Mouse (Mus musculus): Measurements from ENCODE around the gene Gm10097. TPM values are rescaled to one million over a fixed set of nuclear protein-coding genes. Genes with fewer than 3 reads are reported as not detected.

Gm10097 gene
- polyA plus RNA-seq, 1 experiment from 2014 or later = 0.19 TPM

DNA sequence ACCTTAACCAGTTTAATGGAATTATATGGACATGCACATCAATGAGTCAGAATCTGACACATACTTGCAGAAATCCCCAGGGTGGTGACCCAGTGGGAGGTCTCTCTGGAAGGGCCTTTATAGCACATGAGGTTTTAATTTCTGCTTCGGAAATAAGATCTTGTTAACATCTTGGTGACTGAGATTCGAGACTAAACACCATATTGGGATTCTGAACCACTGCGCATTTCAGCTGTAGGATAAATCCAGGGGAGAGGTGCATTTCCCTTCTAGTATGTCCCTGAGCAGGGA lies 1.9 kb downstream of the Gm10097 start:
- Histone ChIP-seq H3K4me2 (ENCODE audit: low read length) (no peak overlapping the region), H3K27me3 (ENCODE audit: control insufficient read depth, insufficient read depth, low read depth, low read length) (no peaks in the 10 kb centered on the region), H3K27ac (ENCODE audit: low read length) (no peak overlapping the region), H3K4me1 (ENCODE audit: control insufficient read depth, insufficient read depth, low read length) (no peaks in the 10 kb centered on the region), H3K9me3 (replicated peaks; ENCODE audit: control insufficient read depth, low read length, poor library complexity, severe bottlenecking) (no peaks in the 10 kb centered on the region), H3K9ac (ENCODE audit: low read depth, low read length) (no peak overlapping the region), H3K4me3 (ENCODE audit: low read depth, low read length) (no peak overlapping the region), H3K36me3 (ENCODE audit: control insufficient read depth, insufficient read depth, low read length) (peaks cover 12% of the 10 kb centered on the region)
- ATAC-seq = no peak
- WGBS = 87% methylated on average over 3 of the region's 3 CpGs

DNA sequence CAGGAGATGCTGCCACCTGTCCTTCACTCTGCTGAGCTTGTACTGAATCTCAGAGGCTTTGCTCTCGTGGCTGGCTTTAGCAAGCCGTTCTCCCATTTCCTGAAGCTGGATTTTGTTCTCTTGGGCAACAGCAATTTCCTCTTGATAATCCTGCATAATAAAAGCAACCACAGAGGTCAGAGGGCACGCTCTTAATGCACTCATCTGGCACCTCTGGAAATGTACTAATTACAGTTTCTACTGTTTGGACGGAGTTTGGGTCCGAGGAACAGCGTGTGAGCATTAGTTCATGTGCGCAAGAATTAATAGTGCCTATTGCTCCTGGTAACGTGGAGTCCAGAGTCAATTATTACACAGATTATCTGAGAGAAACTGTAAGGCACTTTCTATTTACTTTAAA lies 3.1 kb downstream of the Gm10097 start:
- peaks cover 12% of the 10 kb centered on the region for H3K36me3 ChIP-seq (ENCODE audit: control insufficient read depth, insufficient read depth, low read length)
- H3K9ac ChIP-seq (ENCODE audit: low read depth, low read length) = no peak overlapping the region
- H3K27me3 ChIP-seq (ENCODE audit: control insufficient read depth, insufficient read depth, low read depth, low read length) = no peaks in the 10 kb centered on the region
- no peak for ATAC-seq
- H3K4me2 ChIP-seq (ENCODE audit: low read length) = no peak overlapping the region
- H3K4me1 ChIP-seq (ENCODE audit: control insufficient read depth, insufficient read depth, low read length) = no peaks in the 10 kb centered on the region
- 82% methylated on average over 8 of the region's 8 CpGs for WGBS
- H3K9me3 ChIP-seq (replicated peaks; ENCODE audit: control insufficient read depth, low read length, poor library complexity, severe bottlenecking) = no peaks in the 10 kb centered on the region
- no peak overlapping the region for H3K4me3 ChIP-seq (ENCODE audit: low read depth, low read length)
- no peak overlapping the region for H3K27ac ChIP-seq (ENCODE audit: low read length)

DNA sequence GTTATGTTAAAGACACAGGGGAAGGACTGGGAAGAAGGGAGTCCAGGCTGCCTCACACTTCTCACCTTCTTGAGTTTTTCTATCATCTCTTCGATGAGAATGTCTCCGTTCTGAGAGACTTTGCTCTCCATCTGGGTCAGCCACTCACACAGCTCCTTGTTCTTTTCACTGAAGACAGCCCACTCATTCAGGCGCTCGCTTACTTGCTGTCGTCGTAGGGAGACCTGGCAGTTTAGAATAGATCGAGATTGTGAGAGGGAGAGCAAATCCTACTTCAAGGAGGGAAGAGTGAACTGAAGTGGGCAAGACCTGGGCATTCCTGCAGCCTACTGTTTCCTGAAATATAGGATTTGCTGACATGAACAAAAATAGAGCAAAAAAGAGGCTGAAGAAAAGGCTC lies 6.7 kb downstream of the Gm10097 start:
- Histone ChIP-seq H3K36me3 (ENCODE audit: control insufficient read depth, insufficient read depth, low read length) (peaks cover 9% of the 10 kb centered on the region), H3K27me3 (ENCODE audit: control insufficient read depth, insufficient read depth, low read depth, low read length) (no peaks in the 10 kb centered on the region), H3K9me3 (replicated peaks; ENCODE audit: control insufficient read depth, low read length, poor library complexity, severe bottlenecking) (no peaks in the 10 kb centered on the region), H3K9ac (ENCODE audit: low read depth, low read length) (no peak overlapping the region), H3K4me1 (ENCODE audit: control insufficient read depth, insufficient read depth, low read length) (no peaks in the 10 kb centered on the region), H3K4me3 (ENCODE audit: low read depth, low read length) (no peak overlapping the region), H3K4me2 (ENCODE audit: low read length) (no peak overlapping the region), H3K27ac (ENCODE audit: low read length) (no peak overlapping the region)
- WGBS = 94% methylated on average over 7 of the region's 7 CpGs
- no peak for ATAC-seq

DNA sequence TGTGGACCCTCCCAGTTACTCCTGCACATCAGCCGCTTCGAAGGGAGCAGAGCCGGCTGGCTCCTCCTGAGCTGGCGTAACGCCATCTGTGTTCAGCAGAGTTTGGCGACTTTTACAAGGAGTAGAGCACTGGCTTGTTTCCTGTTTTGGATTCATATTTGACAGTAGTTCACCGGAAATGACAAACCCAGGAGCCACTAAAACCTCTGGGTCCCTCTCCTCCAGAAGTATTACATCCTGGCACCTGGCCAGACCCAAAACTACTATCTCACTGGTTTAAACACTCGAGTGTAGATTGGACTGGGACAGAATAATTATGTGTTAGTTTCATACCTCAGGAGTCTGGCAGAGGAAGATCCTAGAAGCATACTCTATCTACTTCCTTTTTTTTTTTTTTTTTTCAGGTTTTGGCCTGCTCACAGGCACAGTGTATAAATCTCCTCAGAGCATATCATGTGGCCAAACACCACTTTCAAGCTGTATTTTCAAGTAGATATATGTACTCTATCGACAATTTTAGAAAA lies 11.0 kb downstream of the Gm10097 start:
- Histone ChIP-seq H3K4me3 (ENCODE audit: low read depth, low read length) (no peak overlapping the region), H3K27ac (ENCODE audit: low read length) (no peak overlapping the region), H3K36me3 (ENCODE audit: control insufficient read depth, insufficient read depth, low read length) (peaks cover 3% of the 10 kb centered on the region; the same call in 1 of the 2 replicates), H3K4me1 (ENCODE audit: control insufficient read depth, insufficient read depth, low read length) (no peaks in the 10 kb centered on the region), H3K27me3 (ENCODE audit: control insufficient read depth, insufficient read depth, low read depth, low read length) (no peaks in the 10 kb centered on the region), H3K9me3 (replicated peaks; ENCODE audit: control insufficient read depth, low read length, poor library complexity, severe bottlenecking) (no peaks in the 10 kb centered on the region), H3K9ac (ENCODE audit: low read depth, low read length) (no peak overlapping the region), H3K4me2 (ENCODE audit: low read length) (no peak overlapping the region)
- 75% methylated on average over 9 of the region's 9 CpGs for WGBS
- no peak for ATAC-seq

DNA sequence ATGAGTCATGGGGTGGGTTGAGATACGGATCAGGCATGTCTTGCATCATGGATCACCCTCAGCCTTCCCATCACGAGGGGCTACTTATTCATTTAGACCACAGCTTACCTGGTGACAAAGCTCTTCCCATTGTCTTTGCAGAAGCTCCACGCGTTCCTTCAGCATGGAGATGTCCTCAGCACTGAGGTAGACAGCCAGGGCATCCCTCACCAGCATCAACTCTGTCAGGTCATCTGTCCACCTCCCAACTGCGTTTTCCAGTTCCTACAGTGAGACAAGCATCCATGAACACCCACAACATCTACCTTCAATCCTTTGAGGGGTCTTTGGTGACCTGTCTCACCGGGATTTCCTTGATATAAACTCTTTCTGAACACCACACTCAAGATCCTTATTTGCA lies 14.7 kb downstream of the Gm10097 start:
- Histone ChIP-seq H3K27me3 (ENCODE audit: control insufficient read depth, insufficient read depth, low read depth, low read length) (no peaks in the 10 kb centered on the region), H3K9ac (ENCODE audit: low read depth, low read length) (no peak overlapping the region), H3K4me3 (ENCODE audit: low read depth, low read length) (no peak overlapping the region), H3K4me2 (ENCODE audit: low read length) (no peak overlapping the region), H3K4me1 (ENCODE audit: control insufficient read depth, insufficient read depth, low read length) (no peaks in the 10 kb centered on the region), H3K36me3 (ENCODE audit: control insufficient read depth, insufficient read depth, low read length) (peaks cover 2% of the 10 kb centered on the region; the same call in 1 of the 2 replicates), H3K9me3 (replicated peaks; ENCODE audit: control insufficient read depth, low read length, poor library complexity, severe bottlenecking) (no peaks in the 10 kb centered on the region), H3K27ac (ENCODE audit: low read length) (no peak overlapping the region)
- no peak for ATAC-seq
- WGBS = 79% methylated on average over 6 of the region's 6 CpGs

DNA sequence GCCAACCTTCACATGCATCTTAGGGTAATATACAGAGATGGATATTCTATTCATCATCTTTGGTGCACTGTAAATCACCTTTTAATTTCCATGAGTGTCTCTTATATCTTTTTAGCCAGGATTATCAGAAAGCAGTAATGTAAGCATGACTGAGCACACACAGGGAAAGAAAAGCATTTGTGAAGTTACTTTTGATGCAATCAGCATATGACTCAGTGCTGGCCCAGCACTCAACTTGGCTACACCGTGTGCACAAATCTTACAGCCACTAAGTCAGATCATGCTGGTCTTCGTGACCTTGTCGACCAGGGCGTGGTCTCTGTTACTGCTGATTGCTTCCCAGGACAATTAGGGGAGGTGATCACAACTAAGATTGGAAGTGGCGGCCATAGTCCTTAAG lies 16.8 kb downstream of the Gm10097 start:
- no peak overlapping the region for H3K27ac ChIP-seq (ENCODE audit: low read length)
- no peaks in the 10 kb centered on the region for H3K27me3 ChIP-seq (ENCODE audit: control insufficient read depth, insufficient read depth, low read depth, low read length)
- peaks cover 2% of the 10 kb centered on the region; the same call in 1 of the 2 replicates for H3K36me3 ChIP-seq (ENCODE audit: control insufficient read depth, insufficient read depth, low read length)
- no peak overlapping the region for H3K9ac ChIP-seq (ENCODE audit: low read depth, low read length)
- H3K4me1 ChIP-seq (ENCODE audit: control insufficient read depth, insufficient read depth, low read length) = no peaks in the 10 kb centered on the region
- no peaks in the 10 kb centered on the region for H3K9me3 ChIP-seq (replicated peaks; ENCODE audit: control insufficient read depth, low read length, poor library complexity, severe bottlenecking)
- 87% methylated on average over 5 of the region's 5 CpGs for WGBS
- ATAC-seq = no peak
- H3K4me3 ChIP-seq (ENCODE audit: low read depth, low read length) = no peak overlapping the region
- no peak overlapping the region for H3K4me2 ChIP-seq (ENCODE audit: low read length)

DNA sequence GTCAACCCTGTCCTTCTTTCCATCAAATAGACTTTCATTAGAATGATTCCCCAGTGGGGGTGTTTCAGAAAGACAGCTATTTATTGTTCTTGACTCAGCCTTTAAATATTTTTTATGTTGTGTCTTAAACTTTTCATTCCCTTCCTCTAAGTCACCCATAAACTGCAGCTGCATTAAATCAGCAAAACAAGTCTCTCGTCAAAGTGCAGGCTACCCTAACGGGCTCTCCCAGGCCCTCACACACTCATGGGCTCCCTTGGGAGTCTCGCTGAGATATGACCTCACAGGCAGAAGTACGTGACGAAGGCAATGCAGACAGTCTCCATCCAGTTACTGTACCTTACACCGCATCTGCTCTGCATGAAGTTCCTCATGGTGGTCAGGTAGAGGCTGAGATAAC lies 17.3 kb downstream of the Gm10097 start:
- Histone ChIP-seq H3K36me3 (ENCODE audit: control insufficient read depth, insufficient read depth, low read length) (peaks cover 2% of the 10 kb centered on the region; the same call in 1 of the 2 replicates), H3K27me3 (ENCODE audit: control insufficient read depth, insufficient read depth, low read depth, low read length) (no peaks in the 10 kb centered on the region), H3K27ac (ENCODE audit: low read length) (no peak overlapping the region), H3K4me2 (ENCODE audit: low read length) (no peak overlapping the region), H3K9ac (ENCODE audit: low read depth, low read length) (no peak overlapping the region), H3K4me1 (ENCODE audit: control insufficient read depth, insufficient read depth, low read length) (no peaks in the 10 kb centered on the region), H3K9me3 (replicated peaks; ENCODE audit: control insufficient read depth, low read length, poor library complexity, severe bottlenecking) (no peaks in the 10 kb centered on the region), H3K4me3 (ENCODE audit: low read depth, low read length) (no peak overlapping the region)
- WGBS = 88% methylated on average over 6 of the region's 6 CpGs
- no peak for ATAC-seq

DNA sequence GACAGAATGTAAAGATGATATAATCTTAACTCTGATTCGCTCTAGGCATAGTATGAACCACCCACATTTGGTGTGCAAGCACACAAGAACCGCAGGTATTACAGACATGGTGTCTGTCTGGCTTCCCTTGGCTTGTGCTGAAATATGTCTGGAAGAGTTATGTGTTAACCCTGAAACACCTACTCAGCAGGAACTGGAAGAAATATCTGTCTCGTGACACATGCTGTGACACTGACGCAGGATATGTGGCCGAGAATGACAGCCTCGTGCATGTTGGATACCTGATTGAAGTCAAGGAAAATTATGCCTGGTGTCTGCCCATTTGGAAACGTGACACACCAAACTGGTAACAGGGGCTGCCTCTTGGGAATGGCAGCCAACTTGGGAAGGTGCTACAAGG lies 18.3 kb downstream of the Gm10097 start:
- Histone ChIP-seq H3K4me3 (ENCODE audit: low read depth, low read length) (no peak overlapping the region), H3K9ac (ENCODE audit: low read depth, low read length) (no peak overlapping the region), H3K9me3 (replicated peaks; ENCODE audit: control insufficient read depth, low read length, poor library complexity, severe bottlenecking) (no peaks in the 10 kb centered on the region), H3K27ac (ENCODE audit: low read length) (no peak overlapping the region), H3K4me2 (ENCODE audit: low read length) (no peak overlapping the region), H3K36me3 (ENCODE audit: control insufficient read depth, insufficient read depth, low read length) (peaks cover 2% of the 10 kb centered on the region; the same call in 1 of the 2 replicates), H3K4me1 (ENCODE audit: control insufficient read depth, insufficient read depth, low read length) (no peaks in the 10 kb centered on the region), H3K27me3 (ENCODE audit: control insufficient read depth, insufficient read depth, low read depth, low read length) (no peaks in the 10 kb centered on the region)
- ATAC-seq = no peak
- WGBS = 87% methylated on average over 7 of the region's 7 CpGs

DNA sequence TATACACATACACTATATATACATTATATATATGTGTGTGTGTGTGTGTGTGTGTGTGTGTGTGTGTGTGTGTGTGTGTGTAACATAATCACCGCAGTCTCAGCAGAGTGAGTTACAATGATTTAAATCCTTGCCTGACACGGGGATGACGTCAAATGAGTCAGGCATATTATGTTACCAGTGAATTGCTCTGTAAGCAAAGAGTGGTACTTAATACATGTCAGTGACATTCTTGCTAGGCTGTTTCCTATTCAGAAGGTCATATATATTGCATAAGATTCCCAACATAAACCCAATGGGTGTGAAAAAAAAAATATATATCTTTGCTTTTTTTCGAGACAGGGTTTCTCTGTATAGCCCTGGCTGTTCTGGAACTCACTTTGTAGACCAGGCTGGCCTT lies 20.1 kb downstream of the Gm10097 start:
- Histone ChIP-seq H3K36me3 (ENCODE audit: control insufficient read depth, insufficient read depth, low read length) (peaks cover 2% of the 10 kb centered on the region; the same call in 1 of the 2 replicates), H3K4me2 (ENCODE audit: low read length) (no peak overlapping the region), H3K4me1 (ENCODE audit: control insufficient read depth, insufficient read depth, low read length) (no peaks in the 10 kb centered on the region), H3K9me3 (replicated peaks; ENCODE audit: control insufficient read depth, low read length, poor library complexity, severe bottlenecking) (no peaks in the 10 kb centered on the region), H3K27me3 (ENCODE audit: control insufficient read depth, insufficient read depth, low read depth, low read length) (no peaks in the 10 kb centered on the region), H3K27ac (ENCODE audit: low read length) (no peak overlapping the region), H3K9ac (ENCODE audit: low read depth, low read length) (no peak overlapping the region), H3K4me3 (ENCODE audit: low read depth, low read length) (no peak overlapping the region)
- 93% methylated on average over 4 of the region's 4 CpGs for WGBS
- no peak for ATAC-seq

Data from midbrain, embryonic 16.5 days (tissue).